Mouse (Mus musculus) CD4-positive, CD25-positive, alpha-beta regulatory T cell, adult 4 months (primary cell): Measurements from ENCODE around the gene Msi2. TPM values are rescaled to one million over a fixed set of nuclear protein-coding genes. Genes with fewer than 3 reads are reported as not detected.

Experiments used
- ATAC-seq: one replicate; pipeline ENCODE4 v1.8.0; 2017
- polyA plus RNA-seq, 2 experiments: library from polyadenylated mRNA; unstranded; fragments of 100-300 nt; shearing (Covaris generic); gene quantifications; one replicate each; pipeline ENCODE4 v1.2.1; 2017

Gene Msi2
- polyA plus RNA-seq, 2 experiments from 2014 or later: 23.8 to 31.3 TPM

DNA sequence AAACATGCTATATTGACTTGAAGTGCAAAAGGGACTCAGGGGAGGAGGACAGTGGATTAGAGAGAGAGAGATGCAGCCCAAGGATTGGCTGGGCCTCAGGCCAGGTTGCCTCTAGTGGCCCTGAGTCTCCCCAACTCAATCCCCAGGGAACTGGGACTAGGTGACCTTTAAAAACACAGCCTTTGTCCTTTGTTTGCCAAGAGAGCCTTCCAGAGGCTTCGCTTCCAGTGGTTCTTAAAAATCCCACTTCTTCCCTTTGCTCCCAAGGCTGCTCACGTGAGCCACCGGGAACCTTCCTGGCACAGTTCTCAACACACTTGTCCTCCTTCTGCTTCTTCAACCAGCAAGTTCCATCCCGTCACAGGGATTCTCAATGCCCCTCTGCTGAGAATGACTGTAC lies 159.6 kb downstream of the Msi2 start:
- no peak for ATAC-seq

DNA sequence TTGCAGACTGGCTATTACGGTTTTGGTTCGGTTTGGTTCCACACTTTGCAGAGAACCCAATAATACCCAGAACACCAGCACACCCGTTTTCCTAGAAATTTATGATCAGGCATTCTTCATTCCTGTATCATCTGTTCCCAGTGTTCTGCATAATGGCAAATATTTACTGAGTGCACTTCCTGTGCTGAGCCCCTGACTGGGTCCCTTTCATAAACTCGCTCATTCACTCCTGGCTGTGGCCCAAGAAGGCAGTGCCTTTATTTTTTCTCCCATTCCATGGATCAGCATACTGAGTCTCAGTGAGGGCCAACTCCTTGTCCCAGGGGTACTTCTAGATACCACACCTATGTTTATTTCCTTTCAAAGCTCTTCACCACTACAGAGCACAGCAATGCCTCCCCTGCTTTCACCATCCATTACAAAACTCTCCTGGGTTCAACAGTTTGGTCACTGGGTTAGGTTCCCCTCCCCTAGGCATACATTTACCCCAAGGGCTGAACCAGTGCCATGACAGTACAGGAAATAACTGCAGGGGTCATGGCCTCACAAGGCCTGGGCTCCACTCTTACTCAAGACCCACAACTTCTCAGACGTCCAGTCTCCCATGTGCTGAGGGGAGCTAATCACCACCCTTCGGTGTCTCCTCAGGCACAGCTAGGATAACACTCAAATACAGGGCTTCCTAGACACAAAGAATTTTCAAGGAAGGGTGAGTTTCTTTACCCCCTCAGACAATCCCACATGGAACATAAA lies 160.3 kb downstream of the Msi2 start:
- ATAC-seq: no peak

DNA sequence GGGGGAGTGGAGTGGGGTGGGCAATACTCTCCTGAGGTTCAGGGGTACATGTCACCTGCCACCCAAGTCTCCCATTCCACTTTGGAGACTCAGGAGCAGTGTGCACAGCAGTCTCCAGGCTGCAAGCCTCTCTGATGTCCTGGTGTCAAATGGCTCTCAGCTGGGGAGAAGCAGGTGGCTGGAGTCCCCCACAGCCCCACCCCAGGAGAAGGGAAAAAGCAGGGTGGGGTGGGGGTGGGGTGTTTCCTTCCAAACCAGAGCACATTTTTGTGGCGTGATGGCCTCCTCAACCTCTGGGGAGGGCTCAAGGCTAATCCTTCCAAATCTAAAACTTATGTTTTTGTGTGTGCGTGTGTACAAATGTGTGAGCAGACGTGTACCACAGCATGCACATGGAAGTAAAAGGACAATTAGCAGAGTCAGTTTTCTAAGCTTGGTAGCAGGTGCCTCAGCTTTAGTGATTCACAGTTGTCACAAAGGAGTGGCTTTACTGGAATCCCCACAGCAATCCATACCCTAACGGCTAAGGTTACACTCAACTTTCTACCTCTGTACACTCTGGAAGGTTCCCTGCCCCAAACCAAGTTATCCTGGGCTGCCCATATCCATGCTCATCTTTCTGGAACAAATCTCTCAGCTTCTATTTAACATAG lies 161.1 kb downstream of the Msi2 start:
- no peak for ATAC-seq

DNA sequence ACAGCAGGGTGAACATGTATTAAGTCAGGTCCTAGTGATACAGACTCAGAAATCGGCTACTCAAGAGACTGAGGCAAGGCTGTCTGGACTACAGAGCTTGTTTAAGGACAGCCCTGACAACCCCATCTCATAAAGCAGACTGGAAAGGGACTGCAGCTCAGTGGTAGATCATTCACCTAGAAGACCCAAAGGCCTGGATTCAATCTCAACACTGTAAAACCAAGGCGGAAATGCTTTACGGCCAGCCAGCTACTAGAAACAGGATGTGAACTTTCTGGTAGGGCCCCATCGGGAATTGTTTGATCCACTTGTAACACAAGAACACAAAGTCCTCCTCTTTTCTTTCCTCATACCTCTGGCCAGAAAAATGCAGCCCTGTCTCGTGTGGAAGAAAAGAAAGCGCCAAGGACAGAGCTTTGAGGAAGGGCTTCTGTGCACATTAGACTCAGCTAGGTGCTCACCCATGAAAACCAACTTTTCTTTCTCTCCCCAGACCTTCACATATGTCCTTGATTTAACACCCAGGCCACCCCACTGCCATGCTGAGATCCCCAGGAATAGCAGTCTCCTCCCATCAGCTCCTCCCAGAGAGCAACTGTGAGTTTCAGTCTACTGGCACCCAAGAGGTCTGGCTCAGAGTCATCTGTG lies 162.3 kb downstream of the Msi2 start:
- peak; percentile 10 for ATAC-seq

DNA sequence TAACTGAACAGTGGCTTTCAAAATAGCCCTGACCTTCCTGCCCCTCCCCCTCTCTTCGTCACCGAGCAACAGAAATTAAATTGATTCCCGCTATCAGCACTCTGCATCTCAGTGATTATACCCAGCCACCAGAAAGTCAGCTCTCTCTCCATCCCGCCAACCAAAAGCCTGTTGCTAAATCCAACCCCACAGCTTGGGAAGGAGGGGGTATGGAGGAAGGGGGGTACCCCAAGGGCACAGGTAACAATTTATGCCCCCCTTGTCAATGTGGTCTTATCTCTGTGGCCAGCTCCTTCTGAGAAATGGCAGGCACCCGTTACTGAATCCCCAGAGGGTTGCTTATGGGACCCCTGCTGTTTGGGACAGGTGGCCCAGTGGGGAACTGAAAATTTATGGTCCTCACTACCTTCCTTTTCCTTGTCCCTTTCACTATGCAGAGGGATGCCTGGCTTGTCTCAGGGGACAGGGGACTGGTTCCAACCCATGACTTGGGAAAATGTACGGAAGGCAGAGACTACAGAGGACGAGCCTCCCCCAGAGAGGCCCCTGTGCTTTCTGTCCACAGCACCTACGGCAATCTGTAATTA lies 163.0 kb downstream of the Msi2 start:
- no peak for ATAC-seq

DNA sequence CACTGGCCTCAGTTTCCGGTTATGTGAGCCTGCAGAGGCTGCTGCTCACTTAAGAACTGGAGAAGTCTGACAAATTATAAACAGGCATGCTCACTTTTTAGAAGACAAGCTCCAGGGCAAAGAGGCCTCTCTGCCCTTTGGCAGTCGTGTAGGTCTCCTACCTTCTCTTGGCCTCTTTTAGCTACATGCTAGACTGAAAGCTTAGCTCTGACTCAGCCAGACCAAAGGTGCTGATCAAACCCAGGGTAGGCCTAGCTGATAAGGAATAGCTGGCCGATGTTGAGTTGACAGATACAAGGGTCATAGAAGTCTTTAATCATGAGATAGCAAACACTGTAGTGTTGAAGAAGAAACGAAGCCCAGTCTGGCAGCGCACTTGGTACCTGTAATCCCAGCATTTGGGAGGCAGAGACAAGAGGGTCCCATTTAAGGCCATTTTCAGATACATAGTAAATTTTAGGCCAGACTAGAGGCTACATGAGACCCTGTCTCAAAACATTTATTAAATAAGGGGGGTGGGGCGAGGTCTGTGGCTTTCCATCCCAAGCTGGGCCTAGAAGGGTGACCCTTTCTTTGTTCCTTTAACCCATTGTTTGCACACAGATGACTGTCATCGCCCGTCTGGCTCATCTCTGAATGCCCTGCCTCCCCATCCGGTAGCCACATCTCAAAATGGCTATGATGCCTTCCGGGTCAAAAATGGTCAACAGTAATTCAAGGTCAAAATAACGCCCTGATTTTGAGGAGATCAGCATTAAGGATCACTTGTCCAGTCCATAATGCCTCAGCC lies 164.6 kb downstream of the Msi2 start:
- ATAC-seq: no peak

DNA sequence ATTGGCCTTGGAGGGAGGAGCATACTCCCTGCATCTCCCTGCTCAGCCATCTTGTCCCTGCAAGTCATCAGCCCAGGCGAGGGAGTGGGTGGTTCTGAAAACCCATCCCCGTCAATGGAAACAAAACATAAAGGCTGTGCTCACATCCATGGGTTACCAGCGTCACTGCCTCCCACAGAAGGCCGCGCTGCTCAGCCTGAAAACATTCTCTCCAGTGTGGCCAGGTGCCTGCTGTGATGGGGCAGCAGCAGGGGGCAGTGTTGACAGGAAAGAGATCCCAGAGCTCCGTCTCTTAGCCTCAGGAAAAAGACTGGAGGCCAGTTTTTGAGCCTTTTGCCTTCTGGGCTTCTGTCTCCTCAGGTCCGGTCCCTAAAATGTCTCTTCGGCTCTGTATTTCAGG lies 165.3 kb downstream of the Msi2 start:
- ATAC-seq: peak; percentile 55

DNA sequence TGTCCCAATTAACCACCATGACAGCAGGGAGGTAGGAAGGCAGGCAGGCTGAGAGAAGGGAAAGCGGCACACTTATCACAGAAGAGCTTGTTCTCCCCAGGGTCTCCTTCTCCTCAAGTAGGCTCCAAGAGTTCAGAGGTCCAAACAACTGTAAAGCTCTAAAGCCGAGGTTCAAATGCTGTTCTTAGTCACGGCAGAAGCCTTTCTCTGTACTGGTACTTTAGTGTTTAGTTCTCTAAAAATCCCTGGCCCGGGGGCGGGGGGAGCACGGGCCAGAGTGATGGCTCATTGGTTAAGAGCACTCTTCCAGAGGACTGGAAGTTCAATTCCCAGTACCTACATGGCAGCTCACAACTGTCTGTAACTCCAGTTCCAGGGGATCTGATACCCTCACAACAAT lies 165.9 kb downstream of the Msi2 start:
- ATAC-seq: no peak

DNA sequence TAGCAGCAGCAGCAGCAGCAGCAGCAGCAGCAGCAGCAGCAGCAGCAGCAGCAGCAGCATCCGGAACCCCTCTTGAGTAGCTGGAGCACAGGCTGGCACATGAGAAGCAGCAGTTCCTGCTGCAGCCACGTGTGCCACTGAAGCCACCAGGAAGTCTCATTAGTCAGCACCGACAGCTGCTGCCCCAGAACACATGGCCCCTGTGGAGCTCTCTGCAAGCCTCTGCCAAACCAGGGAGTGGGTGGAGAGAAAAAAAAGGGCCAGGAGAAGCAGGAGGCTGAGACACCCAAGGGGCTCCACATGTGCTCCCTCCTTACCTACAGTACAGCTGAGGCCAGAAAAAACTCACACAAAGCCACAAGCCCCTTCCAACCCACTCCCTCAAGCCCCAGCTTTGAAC lies 167.3 kb downstream of the Msi2 start:
- peak; percentile 82 for ATAC-seq

DNA sequence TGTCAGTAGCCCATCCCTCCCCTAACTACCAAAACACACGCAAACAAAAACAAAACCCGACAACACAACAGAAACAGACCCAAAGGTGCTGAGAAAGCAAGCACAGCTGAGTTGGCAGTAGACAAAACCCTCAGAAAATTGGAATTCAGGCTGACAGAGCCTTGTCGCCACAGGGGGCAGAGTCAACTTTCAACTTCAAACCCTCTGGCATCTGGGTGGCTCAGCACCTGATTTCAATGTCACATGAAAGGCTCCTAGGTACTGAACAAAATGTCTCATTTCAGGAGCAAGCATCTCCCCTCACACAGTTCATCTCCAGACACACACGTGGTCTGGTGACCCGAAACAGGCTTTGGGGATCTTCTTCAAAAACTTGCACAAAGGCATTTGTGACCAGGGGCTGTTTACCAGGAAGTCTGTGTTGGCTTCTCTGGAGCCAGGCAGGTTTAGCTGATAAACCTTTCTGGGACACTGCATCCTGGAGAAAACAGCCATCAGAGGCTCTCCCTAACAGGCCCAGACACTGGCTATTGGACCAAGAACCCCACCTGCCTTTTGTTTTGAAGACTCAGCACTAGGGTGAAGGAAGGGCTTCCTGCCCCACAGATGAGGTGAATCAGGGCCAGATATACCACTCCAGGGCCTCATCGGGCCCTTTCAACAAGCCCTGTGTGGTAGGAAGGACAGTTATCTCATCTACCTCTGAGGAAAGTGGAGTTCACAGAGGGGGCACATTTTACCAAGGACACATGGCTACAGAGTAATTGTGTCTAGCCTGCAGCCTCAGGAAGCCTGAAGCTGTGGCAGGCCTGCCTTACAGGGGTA lies 168.0 kb downstream of the Msi2 start:
- ATAC-seq: peak; percentile 67

DNA sequence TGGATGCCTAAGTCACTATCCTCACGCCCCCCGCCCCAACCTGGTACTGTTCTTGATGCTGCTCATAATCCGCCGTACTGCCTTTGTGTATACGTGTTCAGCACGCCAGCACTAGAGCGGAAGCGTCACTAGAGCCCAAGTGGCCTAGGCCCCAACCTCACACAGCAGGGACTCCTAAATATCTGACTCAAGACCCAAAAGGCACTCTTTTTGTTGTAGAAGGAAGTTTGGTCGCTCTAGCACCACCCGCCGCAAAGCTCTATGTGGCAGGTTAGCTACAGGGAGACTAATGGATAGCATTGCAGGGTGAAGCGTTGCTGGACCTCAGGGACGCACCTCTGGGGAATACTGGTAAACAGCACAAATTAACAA lies 168.8 kb downstream of the Msi2 start:
- no peak for ATAC-seq

DNA sequence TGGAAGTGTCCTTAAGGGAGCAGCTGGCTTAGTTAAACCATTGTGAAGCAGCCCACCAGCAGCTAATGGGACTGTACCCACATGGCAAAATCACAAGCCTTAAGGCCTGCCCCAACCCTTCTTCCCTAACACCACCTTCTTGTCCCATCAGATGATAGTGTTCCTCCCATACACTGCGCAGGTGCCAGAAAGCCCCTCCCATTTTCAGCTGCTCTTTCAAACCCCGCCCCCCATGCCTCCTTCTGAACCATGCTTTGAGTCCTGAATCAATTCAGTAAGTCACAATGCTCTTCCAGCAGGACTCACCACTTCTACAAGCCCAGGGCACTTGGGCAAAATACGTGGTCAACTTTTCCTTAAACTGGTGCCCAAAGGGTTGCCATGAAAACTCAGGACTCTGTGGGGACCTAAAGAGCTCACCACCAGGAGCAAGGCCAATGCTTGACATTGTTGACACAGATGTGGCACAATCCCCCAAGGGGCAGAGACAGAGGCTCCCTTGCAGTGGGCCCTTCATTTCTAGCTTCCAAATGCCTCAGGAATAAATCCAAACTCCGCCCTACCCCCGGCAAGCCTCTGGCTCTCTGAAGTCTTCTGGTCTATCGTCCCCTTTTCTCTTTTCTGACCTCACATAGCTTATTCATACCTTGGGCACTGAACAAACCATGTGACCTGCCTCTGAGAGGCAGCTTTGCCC lies 169.3 kb downstream of the Msi2 start:
- ATAC-seq: no peak

DNA sequence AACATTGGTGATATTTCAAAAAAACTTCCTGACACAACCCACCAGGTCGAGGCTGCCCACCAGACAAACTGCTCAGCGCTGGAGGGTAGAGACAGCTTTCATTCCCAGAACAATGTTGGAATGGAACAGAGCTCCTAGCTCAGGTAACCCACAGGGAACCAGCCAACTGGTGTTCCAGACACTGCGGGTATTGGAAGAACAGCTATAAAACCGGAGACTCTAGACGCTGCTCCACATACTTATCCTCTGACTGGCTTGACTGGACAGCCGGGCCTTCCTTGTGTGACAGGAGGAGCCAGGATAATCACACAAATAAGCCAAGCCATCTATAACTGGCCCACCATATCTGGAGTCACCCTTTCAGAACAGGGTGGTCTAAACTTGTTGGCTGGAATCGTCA lies 169.9 kb downstream of the Msi2 start:
- ATAC-seq: no peak

DNA sequence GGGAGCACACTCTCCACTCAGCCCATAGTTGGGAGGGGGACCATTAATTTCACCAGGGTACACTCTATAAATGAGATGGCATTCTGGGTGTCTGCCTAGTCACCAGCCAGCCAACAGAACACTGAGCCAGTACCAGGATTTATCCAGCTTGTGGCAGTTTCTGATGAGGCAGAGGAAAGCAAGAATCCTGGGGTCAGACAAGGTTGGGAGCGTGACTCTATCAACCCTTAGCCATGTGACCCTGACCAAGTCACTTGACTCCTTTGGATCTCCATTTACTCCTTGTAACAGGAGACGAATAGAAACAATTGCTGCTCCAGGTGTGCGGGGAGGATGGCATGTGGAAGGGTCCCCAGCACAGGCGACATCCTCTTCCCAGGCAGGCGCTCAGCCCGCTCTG lies 174.5 kb downstream of the Msi2 start:
- no peak for ATAC-seq

DNA sequence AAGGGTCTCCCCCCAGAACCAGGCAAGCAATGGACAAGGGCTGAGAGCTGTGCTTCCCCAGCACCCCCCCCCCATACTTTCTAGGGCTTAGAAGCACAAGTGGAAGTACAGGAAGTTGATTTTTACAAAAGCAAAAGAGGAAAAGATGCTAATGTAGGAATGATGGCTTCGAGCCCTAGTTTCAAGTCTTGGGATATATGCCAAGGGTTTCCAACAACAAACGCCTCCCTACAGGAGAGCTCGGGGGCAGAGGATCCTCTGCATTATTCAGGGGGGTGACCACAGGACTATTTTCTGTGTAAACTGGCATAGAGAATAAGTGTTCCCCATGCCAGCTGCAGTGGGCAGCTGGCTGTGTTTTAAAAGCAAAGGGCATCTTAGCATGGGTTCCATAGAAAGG lies 175.5 kb downstream of the Msi2 start:
- no peak for ATAC-seq

DNA sequence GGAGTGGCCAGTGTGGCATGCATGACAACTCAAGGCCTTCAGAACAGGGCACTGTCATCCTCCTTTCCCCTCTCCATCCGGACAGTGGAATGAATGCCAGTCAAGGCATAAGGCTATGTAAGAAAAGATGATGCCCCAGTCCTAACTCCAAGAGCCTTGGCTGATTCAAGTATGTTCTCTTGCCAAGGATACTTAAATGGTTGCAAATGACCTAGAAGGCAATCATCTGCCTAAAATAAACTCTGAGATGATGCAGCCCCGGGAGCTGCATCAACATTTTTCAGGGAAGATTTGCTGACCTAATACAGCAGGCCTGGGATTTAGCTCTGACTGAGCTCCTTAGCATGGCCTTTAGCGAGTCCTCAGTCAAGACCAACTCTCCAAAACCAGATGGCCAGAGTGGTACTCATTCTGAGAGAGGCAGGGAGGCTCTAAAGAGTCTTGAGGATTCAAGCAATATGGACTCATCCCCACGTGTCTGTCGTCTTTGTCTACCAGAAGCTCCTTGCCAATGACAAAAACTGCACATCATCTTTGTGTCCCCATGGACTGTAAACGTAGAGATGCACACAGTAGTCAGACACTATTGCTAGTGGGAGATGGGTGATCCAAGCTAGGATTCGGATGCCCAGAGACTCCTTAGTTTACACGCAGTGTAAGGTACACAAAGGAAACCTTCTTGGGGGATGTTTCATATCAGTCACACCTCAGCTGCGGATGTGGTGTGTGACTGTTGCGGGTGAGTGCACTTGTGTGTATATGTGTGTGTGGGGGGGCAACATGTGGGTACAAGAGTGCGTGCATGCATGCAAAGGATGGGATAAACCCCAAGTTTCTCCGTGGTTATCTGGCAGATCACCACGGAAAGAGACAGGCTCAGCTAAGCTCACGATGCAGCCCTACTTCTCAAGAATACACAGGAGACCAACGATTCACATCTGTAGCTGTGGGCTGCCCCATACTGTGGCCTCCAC lies 176.4 kb downstream of the Msi2 start:
- ATAC-seq: peak; percentile 32

DNA sequence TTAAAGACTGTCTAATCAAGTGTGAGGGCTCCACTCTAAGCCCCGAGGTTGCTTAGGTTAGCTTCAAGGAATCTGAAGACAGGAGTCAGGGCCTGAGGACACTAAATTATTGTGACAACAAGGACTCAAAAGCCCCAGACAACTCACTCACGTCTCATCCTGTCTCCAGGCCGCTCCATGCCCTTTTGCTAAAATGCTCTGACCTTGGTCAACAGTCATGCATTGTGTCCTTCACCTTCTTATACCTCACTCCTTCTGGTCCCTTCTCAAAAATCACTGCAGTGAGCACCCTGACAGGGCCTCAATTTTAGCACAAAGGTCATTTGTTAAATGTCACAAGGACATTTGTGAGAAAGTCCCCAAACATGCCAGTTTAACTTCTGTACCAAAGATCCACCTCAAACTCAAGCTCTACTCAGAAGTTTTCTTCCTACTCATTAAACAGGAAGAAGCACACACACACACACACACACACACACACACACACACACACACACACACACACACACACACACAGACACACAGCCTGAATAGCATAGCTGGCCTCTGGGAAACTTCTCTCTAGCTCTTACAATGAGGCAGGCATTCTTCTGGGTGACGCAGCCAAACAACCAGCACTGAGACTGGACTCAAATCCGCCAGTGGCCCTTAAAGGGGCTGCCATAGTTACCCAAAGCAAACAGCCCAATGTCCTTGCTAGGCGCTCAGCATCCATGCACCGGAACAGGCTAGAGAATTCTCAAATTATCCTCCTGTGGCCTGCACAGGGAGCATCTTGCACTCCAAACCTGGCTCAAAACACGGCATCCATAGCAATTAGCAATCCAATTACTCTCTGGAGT lies 178.5 kb downstream of the Msi2 start:
- ATAC-seq: peak; percentile 72

DNA sequence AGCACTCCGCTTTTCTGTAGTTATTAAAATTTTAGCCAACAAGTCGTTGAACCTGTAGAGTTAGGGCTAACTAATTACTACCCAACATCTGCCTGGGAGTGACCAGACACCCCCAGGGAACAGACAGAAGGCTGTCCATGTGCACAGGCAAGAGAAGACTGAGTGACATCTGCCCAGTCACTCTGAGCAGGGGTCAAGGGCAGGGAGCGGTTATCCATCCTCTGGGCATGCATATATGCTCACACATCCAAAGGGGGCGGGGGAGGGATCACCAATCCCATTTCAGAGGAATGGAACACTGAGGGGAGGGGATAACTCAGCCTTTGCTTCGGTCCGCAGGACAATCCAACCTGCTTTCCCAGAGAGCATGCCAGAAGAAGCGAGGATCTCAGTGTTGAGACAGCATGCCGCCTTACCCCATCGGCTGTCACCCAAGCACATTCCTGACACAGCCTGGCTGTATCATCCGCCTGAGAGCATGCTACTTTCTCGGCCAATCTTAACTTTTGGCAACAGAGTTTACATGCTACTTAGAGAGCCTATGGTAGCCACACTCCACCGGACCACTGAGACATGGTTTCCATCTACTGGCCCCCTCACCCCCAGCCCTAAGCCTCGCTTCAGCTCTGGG lies 179.5 kb downstream of the Msi2 start:
- no peak for ATAC-seq

DNA sequence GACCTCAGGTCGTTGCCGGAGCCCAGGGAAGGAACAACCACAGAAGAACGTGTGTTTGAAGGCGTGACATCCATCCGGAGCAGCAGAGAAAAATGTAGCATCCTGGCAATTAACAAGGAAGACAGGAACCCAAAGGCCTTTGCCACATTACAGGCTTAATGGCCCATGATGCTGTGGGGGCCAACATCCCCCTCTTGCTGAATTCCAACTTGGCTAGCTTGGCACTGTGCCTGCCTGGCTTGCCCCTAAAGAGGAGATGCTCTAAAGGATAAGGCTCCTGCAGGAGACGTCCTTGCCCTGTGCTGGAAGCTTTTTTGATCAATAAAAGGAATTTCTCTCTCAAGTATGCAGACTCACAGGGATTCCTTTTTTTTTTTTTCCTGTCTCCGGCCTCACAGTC lies 181.0 kb downstream of the Msi2 start:
- ATAC-seq: no peak
